Mouse (Mus musculus) spleen, postnatal 4 days (tissue): ENCODE results near the gene Capn7.

Source experiments
- DNase-seq, 2 experiments: peaks; one replicate each; pipeline ENCODE4 v3.0.0; 2022; ENCODE audit warnings: low spot score in 2 of 2

The Capn7 gene

DNA sequence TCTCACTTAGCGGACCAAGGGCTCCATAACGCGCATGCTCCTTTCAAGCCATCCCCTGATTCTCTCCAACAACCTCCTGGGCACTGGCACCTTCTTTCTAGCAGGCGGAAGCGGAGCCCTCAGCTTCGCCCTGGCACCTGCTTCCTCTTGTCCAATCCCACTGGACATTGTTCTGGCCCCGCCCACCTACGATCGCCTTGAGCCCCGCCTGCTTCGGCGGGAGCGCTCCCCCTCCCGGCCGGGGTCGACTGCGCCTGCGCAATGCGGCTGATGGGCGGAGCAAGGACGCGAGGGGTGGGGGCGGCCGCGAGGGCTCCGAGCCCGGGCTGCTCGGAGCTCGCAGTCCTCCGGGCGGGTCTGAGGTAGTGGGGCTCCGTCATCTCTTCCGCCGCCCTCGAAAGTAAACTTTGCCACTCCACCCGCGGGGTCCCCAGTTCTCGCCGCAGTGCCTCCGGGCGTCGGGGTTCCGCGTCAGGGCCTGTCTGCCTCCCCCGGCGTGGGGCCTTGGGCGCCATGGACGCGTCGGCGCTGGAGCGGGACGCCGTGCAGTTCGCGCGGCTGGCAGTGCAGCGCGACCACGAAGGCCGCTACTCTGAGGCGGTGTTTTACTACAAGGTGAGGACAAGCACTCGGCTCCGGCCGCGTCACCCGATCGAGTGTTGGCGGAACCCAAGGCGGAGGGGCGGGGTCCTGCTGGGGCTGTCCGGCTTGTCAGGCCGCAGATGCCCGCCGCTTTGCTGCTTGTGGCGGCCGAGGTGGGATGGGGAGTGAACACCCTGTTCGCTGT is at the start of gene Capn7:
Gene Capn7, plus strand, starts transcription at position 270 of the 787 bp plus-strand sequence.
- peak; percentile 99 to 100 for DNase-seq

DNA sequence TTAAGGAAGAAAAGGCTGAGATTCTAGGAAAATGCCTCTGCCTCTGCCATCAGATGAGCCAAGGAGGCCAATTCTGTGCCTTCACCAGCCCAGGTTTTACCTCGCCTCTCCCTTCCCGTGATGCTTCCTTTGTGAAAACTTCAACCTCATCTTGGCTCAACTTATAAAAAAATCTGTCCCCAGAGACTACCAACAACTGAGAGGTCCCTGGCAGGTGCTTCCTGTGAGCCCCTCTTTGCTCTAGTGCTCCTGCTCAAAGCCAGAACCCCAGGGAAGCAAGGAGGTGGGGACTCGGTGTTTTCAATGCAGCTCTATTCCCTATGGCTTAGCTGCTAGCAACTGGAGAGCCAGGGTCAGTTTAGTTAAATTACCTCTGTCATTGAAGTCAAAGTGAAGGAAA is 23.2 kb upstream of the Capn7 start:
- DNase-seq: no peak

DNA sequence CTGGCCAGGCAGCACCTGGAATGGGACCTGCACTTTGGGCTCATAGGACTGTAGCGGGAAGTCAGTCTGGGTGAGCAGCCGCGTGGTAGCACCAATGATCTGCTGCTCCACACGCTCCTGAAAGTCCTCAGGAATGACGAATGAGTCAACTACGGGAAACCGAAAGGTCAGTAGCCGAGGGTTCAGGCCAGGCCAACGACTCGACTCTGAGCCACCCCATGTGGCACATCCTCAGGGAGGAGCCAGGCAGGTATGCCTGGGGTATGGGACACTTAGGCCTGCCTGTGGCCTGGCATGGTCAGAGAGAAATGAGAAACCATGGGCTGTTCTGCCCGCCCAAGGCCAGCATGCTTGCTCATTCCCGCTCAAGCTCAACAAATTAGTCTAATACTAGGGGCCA is 19.8 kb upstream of the Capn7 start:
- no peak for DNase-seq

DNA sequence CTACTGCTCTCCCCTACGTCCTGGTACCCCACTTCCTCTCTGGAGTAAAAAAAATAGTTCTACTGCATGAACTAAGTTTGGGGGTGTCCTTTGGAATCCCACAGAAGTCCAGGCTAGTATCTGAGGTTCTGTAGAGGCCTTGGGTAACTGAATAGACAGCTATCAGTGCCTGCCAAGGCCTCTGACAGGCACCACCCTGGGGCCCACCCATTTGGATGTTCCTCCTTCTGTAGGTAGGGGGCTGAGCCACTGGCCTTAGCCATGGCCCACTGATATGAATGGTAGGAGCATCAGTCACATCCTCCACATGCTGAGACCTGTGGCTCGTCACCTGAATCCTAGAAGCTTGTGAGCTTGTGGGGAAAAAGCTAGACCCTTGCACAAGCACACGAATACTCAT is 18.7 kb upstream of the Capn7 start:
- no peak for DNase-seq

DNA sequence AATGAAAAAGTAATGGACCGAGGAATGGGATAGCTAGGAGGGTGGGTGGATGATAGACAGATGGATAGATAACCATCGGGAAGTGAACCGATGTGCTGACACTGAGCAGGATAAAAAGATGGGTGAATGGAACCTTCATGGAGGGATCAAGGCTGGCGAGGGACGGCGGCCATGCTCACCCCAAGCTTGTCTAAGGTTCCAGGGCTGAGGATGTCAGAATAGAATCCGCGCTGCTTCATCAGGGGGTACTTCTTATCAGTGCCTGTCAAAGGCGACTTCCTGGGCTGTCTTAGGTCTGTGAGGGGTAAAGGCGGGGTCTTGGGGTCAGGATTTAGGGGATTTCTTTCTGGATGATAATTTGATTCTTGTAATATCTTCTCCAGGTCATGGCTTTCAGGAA is 16.9 kb upstream of the Capn7 start:
- DNase-seq: no peak

DNA sequence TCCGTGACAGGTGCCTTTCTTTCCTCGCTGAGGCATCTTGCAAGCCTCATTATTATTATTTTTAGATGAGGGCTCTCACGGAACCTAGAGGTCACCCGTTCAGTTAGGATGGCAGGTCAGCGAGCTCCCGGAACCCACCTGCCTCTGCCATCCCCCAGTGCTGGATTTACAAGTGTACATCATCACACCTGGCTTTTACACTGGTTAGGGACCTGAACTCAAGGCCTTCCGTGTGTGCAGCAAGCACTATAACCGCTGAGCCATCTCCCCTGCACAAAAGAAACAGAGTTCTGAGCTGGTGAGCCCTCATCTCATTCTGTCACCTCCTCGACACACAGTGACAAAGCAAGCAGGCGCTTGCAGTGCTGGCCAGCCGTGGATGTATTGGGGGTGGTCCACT is 15.3 kb upstream of the Capn7 start:
- DNase-seq: no peak

DNA sequence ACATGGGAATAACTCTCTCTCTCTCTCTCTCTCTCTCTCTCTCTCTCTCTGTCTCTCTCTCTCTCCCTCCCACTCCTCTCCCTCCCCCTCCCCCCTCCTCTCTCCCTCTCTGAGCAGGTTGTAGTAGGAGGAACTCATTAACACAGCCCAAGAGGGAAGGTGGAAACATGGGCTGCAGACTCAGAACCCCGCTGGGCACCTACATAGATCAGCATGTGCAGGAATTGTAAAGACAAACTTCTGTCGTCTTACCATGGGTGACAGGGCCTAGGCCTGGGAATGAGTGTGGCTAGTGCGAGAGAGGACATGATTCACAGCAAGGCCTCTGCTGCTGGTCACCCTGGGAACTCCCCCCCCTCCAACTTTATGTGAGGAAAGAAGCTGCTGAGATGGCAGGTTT is 14.2 kb upstream of the Capn7 start:
- peak in 1 of 2 experiments; percentile 46 for DNase-seq

DNA sequence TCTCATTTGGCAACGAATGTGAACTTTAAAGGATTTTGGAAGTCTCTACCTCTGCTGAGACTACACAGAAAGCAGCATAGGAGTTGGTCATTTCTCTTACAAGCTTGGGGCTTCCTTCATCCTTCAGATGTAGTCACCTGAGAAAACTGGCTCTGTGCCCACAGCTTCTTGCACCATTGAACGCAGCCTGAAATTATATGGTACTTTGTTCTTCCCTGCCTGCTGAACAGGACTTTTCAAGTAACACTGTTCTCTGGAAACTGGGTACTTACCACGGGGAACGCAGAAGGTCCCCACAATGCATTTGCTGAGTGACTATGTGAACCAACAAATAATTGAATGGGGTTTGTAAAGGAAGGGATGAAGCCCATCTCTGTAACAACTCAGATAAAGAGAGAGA is 13.2 kb upstream of the Capn7 start:
- DNase-seq: peak in 1 of 2 experiments; percentile 49

DNA sequence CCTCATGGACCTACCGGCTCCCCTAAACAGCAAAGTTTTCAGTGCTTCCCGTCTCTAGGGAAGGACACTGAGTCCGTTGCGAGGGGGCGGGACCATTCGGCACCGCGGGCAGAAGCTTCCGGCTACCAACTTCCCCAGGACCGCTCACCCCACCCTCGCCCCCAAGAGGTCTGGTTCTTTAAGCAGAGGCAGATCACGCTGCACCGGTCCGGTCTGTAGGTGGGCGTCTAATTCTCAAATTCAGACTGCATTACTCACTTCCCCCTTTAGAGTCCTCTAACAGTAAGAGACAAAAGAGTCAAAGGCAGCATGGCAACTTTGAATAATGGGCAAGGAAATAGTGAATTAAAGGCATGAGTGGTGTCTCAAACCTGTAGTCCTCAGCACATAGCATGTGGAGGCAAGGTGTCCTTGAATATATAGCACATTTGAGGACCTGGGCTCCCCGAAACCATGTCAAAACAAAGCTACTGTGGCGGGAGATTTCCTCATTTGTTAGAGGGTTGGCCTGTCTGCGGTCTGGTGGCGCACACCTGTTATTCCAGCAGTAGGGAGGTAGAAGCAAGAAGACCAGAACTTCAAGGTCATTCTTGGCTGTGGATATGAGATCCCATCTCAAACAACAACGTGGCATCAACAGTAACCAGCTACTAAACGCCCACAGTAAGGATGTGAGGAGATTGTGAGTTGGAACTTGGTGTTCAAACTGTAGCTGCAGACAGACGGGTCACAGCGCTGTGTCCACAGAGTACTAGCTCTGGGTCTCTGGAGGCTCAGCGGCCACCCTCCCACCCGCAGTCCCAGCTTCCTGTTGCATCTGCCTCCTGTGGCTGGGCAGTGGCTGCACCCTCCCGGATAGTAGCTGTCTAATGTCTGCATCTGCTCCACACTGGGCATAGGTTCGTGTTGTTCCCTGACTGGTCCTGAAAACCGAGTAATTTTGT is 12.3 kb upstream of the Capn7 start, which contains the start of gene Dnah1:
Gene Dnah1, minus strand, starts transcription at position 48 of the 944 bp plus-strand sequence.
- DNase-seq: peak; percentile 69 to 84

DNA sequence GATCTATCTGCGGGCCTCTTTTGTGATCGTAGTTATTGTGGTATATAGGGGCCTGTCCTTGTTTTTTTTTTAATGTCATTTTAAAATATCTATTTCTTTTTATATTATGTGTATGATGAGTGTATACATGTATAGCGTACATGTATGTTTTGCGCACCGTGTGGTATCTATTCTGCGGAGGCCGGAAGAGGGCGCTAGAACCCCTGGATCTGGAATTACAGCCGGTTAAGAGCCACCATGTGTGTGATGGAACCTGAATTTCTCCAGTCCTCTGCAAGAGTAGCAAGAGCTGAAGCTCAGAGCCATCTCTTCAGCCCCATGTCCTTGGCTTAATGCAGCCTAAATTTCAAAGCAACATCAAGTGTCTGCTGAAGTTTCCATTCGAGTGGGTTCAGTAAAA is 11.6 kb upstream of the Capn7 start:
- DNase-seq: peak; percentile 29 to 75

DNA sequence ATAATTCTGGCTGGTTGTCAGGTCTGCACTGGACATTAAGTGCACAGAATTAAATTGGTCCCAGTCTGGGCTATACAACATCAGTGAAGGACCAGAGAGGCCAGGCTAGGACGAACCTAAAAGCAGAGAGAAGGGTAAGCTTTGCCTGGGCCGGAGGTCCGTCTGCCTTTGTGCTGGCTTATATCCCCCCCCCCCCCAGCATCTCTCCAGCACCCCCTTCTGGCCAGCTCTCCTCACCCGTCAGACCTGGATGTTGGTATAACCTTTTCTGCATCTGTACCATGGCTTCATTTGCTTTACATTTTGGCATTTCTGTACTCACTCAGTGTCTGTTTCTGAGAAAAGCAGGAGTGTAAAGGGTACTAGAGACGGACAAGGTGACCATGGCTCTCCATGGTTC is 10.9 kb upstream of the Capn7 start:
- peak; percentile 13 to 63 for DNase-seq

DNA sequence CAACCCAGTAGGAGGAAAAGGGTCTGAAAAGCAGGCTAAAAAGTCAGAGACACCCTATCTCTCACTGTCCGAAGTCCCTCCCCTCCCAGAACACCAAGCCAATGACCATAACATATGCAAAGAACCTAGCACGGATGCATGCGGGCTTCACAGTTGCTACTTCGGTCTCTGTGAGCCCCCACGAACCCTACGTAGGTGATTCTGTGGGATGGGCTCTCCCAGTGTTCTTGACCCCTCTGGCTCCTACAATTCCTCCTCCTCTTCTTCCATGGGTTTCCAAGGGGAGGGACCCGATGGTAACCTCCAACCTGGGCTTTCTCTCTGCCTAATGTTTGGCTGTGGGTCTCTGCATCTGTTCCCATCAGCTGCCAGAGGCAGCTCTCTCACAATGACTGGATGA is 9.7 kb upstream of the Capn7 start:
- DNase-seq: peak; percentile 10 to 58

DNA sequence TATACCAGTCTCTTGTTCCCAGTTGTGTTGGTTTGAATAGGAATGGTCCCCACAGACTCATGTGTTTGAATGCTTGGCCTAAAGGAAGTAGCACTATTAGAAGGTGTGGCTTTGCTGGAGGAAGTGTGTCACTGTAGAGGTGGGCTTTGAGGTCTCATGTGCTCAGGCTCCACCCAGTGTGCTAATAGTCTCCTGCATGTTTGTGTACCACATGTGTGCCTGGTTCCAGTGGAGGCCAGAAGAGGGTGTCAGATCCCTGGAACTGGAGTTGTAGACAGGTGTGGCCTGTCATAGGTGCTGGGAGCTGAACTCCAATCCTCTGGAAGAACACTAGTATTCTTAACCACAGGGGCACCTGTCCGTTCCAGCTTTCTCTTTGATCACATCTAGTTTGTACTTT is 9.2 kb upstream of the Capn7 start:
- no peak for DNase-seq

DNA sequence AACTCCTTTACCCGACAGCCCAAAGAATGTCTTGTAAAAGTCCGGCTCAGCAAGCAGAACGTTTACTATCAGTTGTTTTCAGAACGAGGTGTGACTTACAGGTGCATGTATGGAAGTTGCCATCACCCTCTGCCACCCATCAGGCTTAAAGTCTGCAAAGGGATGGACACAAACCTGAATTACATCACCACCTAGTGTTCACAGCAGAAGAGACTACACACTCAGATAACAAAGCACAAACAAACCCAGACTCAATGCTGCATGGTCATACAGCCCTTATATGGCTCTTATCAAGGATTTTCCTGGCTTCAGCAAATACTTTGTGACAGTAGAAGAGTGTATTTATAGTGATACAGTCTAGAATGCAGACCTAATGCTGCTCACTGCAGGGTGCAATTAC is 8.8 kb upstream of the Capn7 start:
- DNase-seq: peak in 1 of 2 experiments; percentile 10

DNA sequence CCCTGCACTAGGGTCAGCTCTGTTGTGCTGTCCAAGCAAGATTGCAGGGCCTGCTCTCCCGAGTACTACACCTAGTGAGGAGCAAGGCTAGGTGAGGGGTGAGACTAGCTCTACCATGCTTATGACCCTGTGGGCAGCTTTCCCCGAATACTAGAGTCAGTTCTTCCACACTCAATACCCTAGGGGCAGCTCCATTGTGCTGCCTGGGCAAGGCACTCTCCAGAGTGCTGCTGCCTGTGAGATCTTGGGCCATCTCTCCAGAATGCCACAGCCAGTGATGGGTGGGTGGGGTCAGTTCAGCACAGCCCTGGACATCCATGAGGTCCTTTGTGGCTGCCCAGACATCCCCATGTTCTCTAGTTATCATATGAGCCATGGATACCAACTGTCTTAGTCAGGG is 6.7 kb upstream of the Capn7 start:
- DNase-seq: peak in 1 of 2 experiments; percentile 52

DNA sequence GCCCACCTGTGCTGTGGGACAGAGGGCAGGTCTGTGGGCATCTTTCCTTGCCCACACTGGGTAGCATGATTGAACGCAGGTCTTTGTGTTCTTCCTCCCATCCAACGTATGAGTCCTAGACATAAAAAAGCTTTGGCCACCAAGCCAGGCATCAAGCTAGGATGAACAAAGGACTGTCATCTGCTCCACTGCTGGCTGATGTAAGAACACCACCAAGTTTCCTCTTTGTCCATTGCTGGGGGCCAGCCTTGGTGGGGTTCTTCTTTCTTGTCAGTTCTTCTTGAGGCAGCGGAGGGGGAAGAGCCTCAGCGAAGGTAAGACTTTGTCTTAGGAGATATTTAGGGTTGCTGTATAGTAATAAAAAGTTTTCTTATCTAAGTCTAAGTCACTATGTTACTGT is 5.5 kb upstream of the Capn7 start:
- DNase-seq: peak in 1 of 2 experiments; percentile 51

DNA sequence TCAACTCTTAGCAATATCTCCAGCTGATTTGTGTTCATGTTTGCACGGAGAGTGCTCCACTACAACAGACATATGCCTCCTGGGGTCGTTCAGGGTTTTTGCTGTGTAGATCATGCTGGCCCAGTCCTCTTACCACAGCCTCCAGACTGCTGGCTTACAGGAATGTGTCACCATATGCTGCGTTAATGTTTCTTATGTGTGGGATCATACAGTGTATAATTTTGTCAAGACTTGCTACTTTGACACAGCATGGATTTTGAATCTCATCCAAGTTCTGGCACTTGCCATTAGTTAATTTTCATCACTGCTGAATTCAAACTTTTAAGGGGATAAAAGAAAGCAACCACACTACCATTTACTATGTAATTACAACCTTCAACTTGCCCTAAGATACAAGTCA is 673 bp upstream of the Capn7 start:
- no peak for DNase-seq

DNA sequence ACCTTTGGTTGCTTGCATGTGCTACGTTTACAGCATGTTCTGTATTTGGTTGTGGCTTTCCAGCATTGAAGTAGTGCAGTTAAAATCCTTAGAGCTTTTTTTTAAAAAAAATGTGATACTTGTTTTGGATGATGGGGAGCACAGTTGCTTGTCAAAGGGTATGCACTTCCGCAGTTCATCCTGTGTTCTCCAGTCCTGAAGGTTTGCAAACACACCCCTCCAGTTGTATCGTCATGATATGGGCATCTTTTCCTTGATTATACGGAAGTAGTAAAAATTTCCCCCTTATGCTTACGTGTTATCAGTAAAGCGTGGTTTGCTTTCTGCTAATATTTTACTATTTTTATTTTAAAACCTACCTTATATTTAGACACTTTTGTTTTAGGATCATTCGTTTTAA is 968 bp downstream of the Capn7 start:
- DNase-seq: no peak

DNA sequence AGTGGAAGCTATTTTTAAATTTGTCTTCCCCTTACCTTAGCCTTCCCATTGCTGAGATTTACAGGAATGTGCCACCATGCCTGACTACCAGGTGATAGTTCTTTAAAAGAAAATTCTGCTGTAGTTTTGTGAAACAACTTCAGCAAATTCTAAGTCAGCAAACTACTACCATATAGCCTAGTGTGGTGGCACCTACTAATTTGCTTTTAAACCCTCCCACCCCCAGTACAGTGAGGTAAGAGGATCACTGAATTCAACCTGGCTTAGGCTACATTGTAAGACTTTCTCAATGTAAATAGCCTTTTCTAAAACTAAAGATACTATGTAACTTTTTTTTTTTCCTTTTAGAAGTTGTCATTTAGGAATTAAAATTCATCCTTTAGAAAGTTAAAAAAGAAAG is 1.5 kb downstream of the Capn7 start:
- no peak for DNase-seq

DNA sequence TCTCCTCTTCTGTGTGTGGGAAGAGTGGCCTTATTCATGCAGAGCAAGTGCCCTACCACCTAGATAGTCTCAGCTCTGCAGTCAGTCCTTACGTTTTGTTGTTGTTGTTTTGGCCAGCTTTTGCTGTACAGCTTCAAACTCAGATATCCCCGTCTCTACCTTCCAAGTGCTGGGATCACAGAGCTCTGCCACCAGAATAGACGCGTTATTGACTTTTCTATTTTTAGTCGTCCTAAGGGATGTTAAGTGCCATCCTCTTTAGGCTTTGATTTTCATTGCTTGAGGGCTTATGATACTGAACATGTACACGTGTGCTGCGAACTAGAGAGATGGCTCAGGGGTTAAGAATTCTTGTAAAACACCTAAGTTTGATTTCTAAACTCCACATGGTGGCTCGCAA is 6.8 kb downstream of the Capn7 start:
- DNase-seq: no peak

DNA sequence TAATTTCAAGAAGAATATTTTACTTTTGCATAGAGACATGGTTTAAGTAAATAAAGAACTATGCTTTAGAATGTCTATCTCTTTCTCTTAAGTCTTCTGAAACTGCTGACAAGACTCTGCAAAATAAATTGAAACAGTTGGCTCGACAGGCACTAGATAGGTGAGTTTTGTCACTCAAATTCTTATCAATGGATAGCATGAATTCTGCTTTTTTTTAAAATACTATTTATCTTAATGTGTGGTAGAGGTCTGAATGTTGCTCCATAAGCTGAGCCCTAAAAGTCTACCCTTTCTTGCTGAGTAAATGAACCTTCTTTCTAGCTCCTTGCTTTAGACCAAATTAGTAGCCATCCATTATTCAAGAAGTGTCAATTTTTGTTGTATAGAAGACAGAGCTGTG is 8.9 kb downstream of the Capn7 start:
- no peak for DNase-seq

DNA sequence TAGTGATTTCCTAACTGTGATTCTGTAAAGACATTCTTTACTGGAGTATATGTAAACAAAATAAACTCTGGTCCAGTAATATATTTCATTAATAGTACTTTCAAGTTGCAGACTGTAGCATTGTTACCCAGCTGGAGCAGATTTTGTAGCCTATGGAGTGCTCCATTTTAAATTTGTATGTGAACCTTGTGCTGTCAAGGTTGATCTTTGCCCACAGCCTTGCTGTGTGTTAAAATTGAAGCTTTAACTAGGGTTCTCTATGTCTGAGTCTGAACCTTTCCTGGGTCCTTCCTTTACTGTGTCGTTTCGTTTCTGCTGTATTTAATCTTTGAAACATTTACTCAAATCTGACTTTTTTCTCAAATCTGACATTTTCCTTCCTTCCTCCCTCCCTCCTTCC is 25.8 kb downstream of the Capn7 start:
- no peak for DNase-seq

DNA sequence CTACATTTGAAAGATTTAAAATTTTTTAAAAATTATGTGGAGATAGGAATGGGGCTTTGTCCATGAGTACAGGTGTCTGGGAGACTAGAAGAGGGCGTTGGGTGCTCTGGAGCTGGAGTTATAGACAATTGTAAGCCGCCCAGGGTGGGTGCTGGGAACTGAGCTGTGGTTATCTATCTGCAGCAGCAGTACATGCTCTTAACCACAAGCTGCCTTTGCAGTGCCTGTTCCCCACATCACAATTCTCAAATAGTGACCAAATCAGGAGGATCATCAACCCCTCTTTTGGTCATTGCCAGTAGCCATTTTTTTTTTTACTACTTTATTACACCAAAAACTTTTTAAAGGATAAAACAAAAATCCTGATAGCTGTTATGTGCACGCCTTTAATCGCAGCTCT is 28.2 kb downstream of the Capn7 start:
- no peak for DNase-seq
